Mouse (Mus musculus) limb, embryonic 14.5 days (tissue): ENCODE data around the gene Zfand2a. TPM values are rescaled to one million over a fixed set of nuclear protein-coding genes. Genes with fewer than 3 reads are reported as not detected.

Experiments
- ATAC-seq: fragments of 200-750 bp; cut with Nextera tagmentation; 2 replicates; pipeline ENCODE4 v1.8.0; 2017; ENCODE audit warnings: low read depth, moderate number of reproducible peaks, moderate TSS enrichment; ENCODE audit not compliant: low FRiP score
- DNase-seq: peaks from one replicate; pipeline ENCODE4 v3.0.0-alpha.2; 2015; ENCODE audit warnings: low spot score
- H3K27ac ChIP-seq: fragments of 300-500 bp; sonication (generic); replicated peaks from 2 replicates; pipeline ENCODE4 v1.5.1; 2014; ENCODE audit warnings: low read depth, mild to moderate bottlenecking, low read length, moderate library complexity, mixed read lengths
- H3K27me3 ChIP-seq: fragments of 300-500 bp; sonication (generic); 2 replicates; pipeline ENCODE4 v1.6.1; 2014; ENCODE audit warnings: low read length, mixed read lengths; ENCODE audit not compliant: control insufficient read depth, insufficient read depth
- H3K36me3 ChIP-seq: fragments of 300-500 bp; sonication (generic); 2 replicates; pipeline ENCODE4 v1.6.1; 2014; ENCODE audit warnings: mild to moderate bottlenecking, low read length, moderate library complexity, mixed read lengths; ENCODE audit not compliant: control insufficient read depth, insufficient read depth
- H3K4me1 ChIP-seq: fragments of 300-500 bp; sonication (generic); 2 replicates; pipeline ENCODE4 v1.6.1; 2014; ENCODE audit warnings: antibody characterized with exemption, low read length, mixed read lengths; ENCODE audit not compliant: control insufficient read depth, insufficient read depth
- H3K4me2 ChIP-seq: fragments of 300-500 bp; sonication (generic); replicated peaks from 2 replicates; pipeline ENCODE4 v1.6.1; 2014; ENCODE audit warnings: low read depth, mild to moderate bottlenecking, low read length, moderate library complexity; ENCODE audit not compliant: severe bottlenecking
- H3K4me3 ChIP-seq: fragments of 300-500 bp; sonication (generic); replicated peaks from 2 replicates; pipeline ENCODE4 v1.5.1; 2014; ENCODE audit warnings: low read length
- H3K9ac ChIP-seq: fragments of 300-500 bp; sonication (generic); 2 replicates; pipeline ENCODE4 v1.6.1; 2014; ENCODE audit warnings: mild to moderate bottlenecking, low read depth, low read length, moderate library complexity; ENCODE audit not compliant: severe bottlenecking
- H3K9me3 ChIP-seq: fragments of 300-500 bp; sonication (generic); 2 replicates; pipeline ENCODE4 v1.6.1; 2016; ENCODE audit warnings: low read length; ENCODE audit not compliant: control insufficient read depth
- POLR2A ChIP-seq: fragments of 200-500 bp; IDR thresholded peaks from 2 replicates; pipeline ENCODE4 v1.8.0; 2012; ENCODE audit warnings: inconsistent platforms, mild to moderate bottlenecking, moderate library complexity, borderline replicate concordance; ENCODE audit not compliant: insufficient read depth, insufficient read length; ENCODE audit errors: extremely low read depth
- WGBS: fragments of 180-500 bp; shearing (Covaris S2); extraction: QIAGEN DNeasy Blood & Tissue Kit; methylation state at CpG from one replicate; pipeline ENCODE4 v1.1.7; 2014; 5-methylcytosine and 5-hydroxymethylcytosine counted together
- polyA plus RNA-seq, 2 experiments: library from polyadenylated mRNA; depleted of rRNA in 1 of 2; stranded (reverse) in 1 of 2; unstranded in 1 of 2; fragments of >200 nt; fragmentation: Nextera tagmentation in 1 of 2; extraction: Ambion mirVana in 1 of 2; gene quantifications; 2 replicates each; pipeline versions ENCODE4 v1.2.1 to v1.2.3; 2012 to 2014

Zfand2a gene
- polyA plus RNA-seq, 2 experiments, result 6.2 to 16.4 TPM

- DNase-seq (no peak), ATAC-seq (no peak)
- H3K36me3 ChIP-seq, result no peaks in the 10 kb centered on the region
- H3K9ac ChIP-seq, result no peak overlapping the region
- H3K4me1 ChIP-seq, result peaks cover 19% of the 10 kb centered on the region
- H3K4me3 ChIP-seq, result no peak overlapping the region
- no peak overlapping the region for H3K27ac ChIP-seq
- WGBS, result 85% methylated on average over 9 of the region's 9 CpGs
- no peaks in the 10 kb centered on the region for H3K9me3 ChIP-seq
- no peak for TF ChIP-seq POLR2A
- H3K4me2 ChIP-seq, result no peak overlapping the region
- H3K27me3 ChIP-seq, result no peaks in the 10 kb centered on the region
Measured at GRCm38 (mm10) chr5:139433842-139434568, 50.3 kb downstream of the Zfand2a start.

DNA sequence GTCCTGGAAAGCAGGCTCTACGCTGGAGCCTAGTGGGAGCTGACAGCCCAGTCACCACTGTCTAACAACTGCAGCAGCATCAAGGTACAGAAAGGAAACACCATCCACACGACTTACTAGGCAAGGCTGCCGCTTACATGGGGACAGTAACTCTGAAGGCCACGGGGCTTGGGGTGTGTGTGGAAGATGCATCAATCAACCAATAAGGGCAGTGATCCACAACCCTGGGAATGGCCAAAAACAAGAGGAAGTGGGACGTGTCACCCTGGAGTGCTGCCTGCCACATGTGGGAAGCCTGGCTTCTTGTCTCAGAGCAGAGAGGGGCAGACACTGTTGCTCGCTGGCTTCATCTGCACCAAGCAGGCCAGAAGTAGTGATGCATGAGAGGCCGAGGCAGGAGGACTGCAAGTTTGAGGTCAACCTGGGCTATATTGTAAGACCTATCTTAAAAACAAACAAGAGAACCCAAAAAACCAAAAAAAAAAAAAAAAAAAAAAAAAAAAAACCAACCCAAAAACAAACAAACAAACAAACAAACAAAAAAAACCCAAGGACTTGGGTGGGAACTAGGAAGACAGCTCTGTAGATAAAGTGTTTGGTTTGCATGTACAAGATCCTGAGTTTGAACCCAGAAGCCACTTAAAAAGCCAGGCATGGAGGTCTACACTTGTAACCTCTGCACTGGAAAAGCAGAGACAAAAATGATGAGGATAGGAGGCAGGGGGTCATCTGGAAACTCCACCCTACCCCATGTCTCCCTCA lies 51.4 kb downstream of the Zfand2a start:
- Histone ChIP-seq H3K36me3 (no peaks in the 10 kb centered on the region), H3K27ac (no peak overlapping the region), H3K4me3 (no peak overlapping the region), H3K27me3 (no peaks in the 10 kb centered on the region), H3K4me1 (peaks cover 21% of the 10 kb centered on the region), H3K9ac (no peak overlapping the region), H3K9me3 (no peaks in the 10 kb centered on the region), H3K4me2 (no peak overlapping the region)
- no peak for ATAC-seq
- no peak for TF ChIP-seq POLR2A
- no peak for DNase-seq
- WGBS, result 63% methylated on average over 7 of the region's 7 CpGs

DNA sequence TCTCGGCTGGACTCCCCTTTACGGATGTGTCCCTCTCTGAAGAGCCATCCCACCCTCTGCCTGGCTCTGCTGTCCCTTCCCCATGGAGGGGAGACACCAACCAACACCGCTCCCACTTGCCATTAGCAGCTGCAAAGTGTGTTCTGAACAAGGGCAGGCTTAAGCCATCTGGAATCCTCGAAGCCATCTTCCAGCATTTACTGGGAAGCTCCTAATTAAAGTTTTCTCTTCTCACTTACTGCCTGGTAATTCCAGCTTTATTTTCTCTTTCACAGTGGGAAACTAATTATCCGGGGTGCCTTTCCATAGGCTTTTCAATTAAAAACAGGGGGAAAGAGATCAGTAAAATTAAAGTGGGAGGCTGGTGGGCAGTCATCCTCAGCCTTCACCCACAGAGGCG lies 52.0 kb downstream of the Zfand2a start:
- Histone ChIP-seq H3K36me3 (no peaks in the 10 kb centered on the region), H3K4me1 (peaks cover 22% of the 10 kb centered on the region), H3K4me2 (no peak overlapping the region), H3K9ac (no peak overlapping the region), H3K4me3 (no peak overlapping the region), H3K27me3 (no peaks in the 10 kb centered on the region), H3K27ac (no peak overlapping the region), H3K9me3 (no peaks in the 10 kb centered on the region)
- WGBS, result 56% methylated on average over 6 of the region's 6 CpGs
- DNase-seq, result no peak
- ATAC-seq, result no peak
- no peak for TF ChIP-seq POLR2A

DNA sequence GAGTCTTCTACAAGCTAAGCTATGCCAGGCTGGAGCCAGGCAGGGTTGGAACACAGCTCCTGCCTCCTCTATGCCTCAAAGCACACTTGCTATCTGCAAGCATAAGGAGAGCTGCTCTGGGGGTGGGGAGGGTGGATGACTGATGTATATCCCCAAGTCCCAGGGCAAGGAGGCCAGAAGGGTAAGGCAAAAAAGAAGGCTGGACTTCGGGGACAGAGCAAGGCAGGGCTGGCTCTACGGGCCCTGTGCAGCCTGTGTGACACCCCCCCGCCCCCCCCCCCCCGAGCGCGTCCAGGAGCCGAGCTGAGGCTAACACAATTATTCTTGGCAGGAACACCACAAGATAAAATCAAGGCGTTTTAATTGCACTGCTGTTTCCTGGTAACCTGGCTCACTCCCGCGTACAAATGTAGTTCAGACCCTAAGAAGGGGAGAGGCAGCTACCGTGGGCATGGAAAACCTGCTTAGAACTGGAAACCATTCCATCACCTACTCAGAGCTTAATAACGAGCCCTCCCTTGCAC lies 54.5 kb downstream of the Zfand2a start:
- Histone ChIP-seq H3K9me3 (no peaks in the 10 kb centered on the region), H3K4me3 (no peak overlapping the region), H3K4me2 (no peak overlapping the region), H3K9ac (no peak overlapping the region), H3K27ac (0 out of 2 replicates have a peak overlapping the region, but pooled peaks have one; percentile 13), H3K27me3 (no peaks in the 10 kb centered on the region), H3K36me3 (no peaks in the 10 kb centered on the region; the same call in 1 of the 2 replicates), H3K4me1 (peaks cover 21% of the 10 kb centered on the region)
- ATAC-seq (no peak), DNase-seq (no peak)
- WGBS, result 25% methylated on average over 12 of the region's 12 CpGs
- no peak for TF ChIP-seq POLR2A

DNA sequence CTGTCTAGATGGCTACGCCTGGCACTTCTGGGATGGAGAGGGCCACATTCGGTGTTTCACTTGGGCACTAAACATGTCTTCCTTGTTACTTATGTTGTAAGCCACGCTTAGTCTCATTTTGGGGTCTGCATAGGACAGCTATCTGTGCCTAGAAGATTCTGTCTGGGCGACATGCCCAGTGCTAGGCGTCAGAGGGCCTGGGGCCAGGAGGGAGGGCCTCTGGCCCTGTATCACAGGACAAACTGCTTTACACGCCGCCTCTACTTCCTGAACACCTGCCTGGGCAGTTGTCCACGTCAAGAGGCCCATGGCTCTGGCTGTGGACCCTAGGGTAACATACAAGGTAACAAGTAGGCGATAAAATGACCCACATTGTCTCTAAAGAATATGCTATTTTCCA lies 56.4 kb downstream of the Zfand2a start:
- WGBS, result 73% methylated on average over 9 of the region's 9 CpGs

More for the DNA sequence above, 56.4 kb downstream of the Zfand2a start:
- Histone ChIP-seq H3K27me3 (no peaks in the 10 kb centered on the region), H3K4me1 (peaks cover 27% of the 10 kb centered on the region), H3K4me2 (no peak overlapping the region), H3K36me3 (no peaks in the 10 kb centered on the region; the same call in 1 of the 2 replicates), H3K9ac (no peak overlapping the region), H3K27ac (no peak overlapping the region), H3K9me3 (no peaks in the 10 kb centered on the region), H3K4me3 (no peak overlapping the region)
- DNase-seq, result peak; percentile 25
- no peak for ATAC-seq
- TF ChIP-seq POLR2A, result no peak
